Mouse (Mus musculus): ENCODE data around the gene Mylk. TPM values are rescaled to one million over a fixed set of nuclear protein-coding genes. Genes with fewer than 3 reads are reported as not detected.
A peak's percentile ranks its signal among the peaks of the same experiment; 100 is the strongest.

Mylk gene
- polyA plus RNA-seq, 1 experiment from 2014 or later = 4.1 TPM

- 0 out of 2 replicates have a peak, but pooled peaks cover 3% of the 10 kb centered on the region for H3K36me3 ChIP-seq (replicated peaks)
- WGBS = 93% methylated on average over 5 of the region's 5 CpGs
- H3K9ac ChIP-seq = no peak overlapping the region
- no peak for ATAC-seq (replicated peaks)
- H3K4me1 ChIP-seq = peaks cover 6% of the 10 kb centered on the region; the same call in 1 of the 2 replicates
- no peaks in the 10 kb centered on the region for H3K27me3 ChIP-seq (replicated peaks)
- H3K27ac ChIP-seq = no peak overlapping the region
- H3K4me2 ChIP-seq = no peak overlapping the region
- H3K9me3 ChIP-seq = no peaks in the 10 kb centered on the region
- H3K4me3 ChIP-seq = no peak overlapping the region
Observed at GRCm38 (mm10) chr16:35034971-35035370, 290.0 kb downstream of the Mylk start.

- H3K4me1 ChIP-seq = peaks cover 6% of the 10 kb centered on the region; the same call in 1 of the 2 replicates
- no peak overlapping the region for H3K4me3 ChIP-seq
- no peak overlapping the region for H3K27ac ChIP-seq
- H3K9me3 ChIP-seq = no peaks in the 10 kb centered on the region
- 93% methylated on average over 5 of the region's 5 CpGs for WGBS
- H3K27me3 ChIP-seq (replicated peaks) = no peaks in the 10 kb centered on the region
- 0 out of 2 replicates have a peak, but pooled peaks cover 3% of the 10 kb centered on the region for H3K36me3 ChIP-seq (replicated peaks)
- H3K4me2 ChIP-seq = no peak overlapping the region
- ATAC-seq (replicated peaks) = no peak
- H3K9ac ChIP-seq = no peak overlapping the region
Observed at GRCm38 (mm10) chr16:35036754-35037153, 291.7 kb downstream of the Mylk start.

- 14% methylated on average over 4 of the region's 4 CpGs for WGBS
- Histone ChIP-seq H3K4me2 (no peak overlapping the region), H3K9ac (no peak overlapping the region), H3K4me3 (no peak overlapping the region), H3K4me1 (peaks cover 6% of the 10 kb centered on the region; the same call in 1 of the 2 replicates), H3K27ac (no peak overlapping the region), H3K27me3 (replicated peaks) (no peaks in the 10 kb centered on the region), H3K9me3 (no peaks in the 10 kb centered on the region), H3K36me3 (replicated peaks) (peaks cover 3% of the 10 kb centered on the region; the same call in 1 of the 2 replicates)
- no peak for ATAC-seq (replicated peaks)
Observed at GRCm38 (mm10) chr16:35038343-35039057, 293.5 kb downstream of the Mylk start.

GRCm38 (mm10) chr16:35040154-35040553 lies 295.1 kb downstream of the Mylk start:
- no peak overlapping the region for H3K4me2 ChIP-seq
- no peaks in the 10 kb centered on the region for H3K27me3 ChIP-seq (replicated peaks)
- H3K9ac ChIP-seq = no peak overlapping the region
- H3K4me3 ChIP-seq = no peak overlapping the region
- no peak for ATAC-seq (replicated peaks)
- H3K4me1 ChIP-seq = peaks cover 6% of the 10 kb centered on the region; the same call in 1 of the 2 replicates
- H3K36me3 ChIP-seq (replicated peaks) = peaks cover 3% of the 10 kb centered on the region; the same call in 1 of the 2 replicates
- H3K27ac ChIP-seq = no peak overlapping the region
- H3K9me3 ChIP-seq = no peaks in the 10 kb centered on the region
- WGBS = 80% methylated on average over 1 of the region's 1 CpGs

GRCm38 (mm10) chr16:35041001-35041400 lies 296.0 kb downstream of the Mylk start:
- ATAC-seq (replicated peaks) = no peak
- Histone ChIP-seq H3K27ac (no peak overlapping the region), H3K4me2 (no peak overlapping the region), H3K27me3 (replicated peaks) (no peaks in the 10 kb centered on the region), H3K36me3 (replicated peaks) (peaks cover 3% of the 10 kb centered on the region; the same call in 1 of the 2 replicates), H3K9ac (no peak overlapping the region), H3K4me1 (peaks cover 6% of the 10 kb centered on the region; the same call in 1 of the 2 replicates), H3K9me3 (no peaks in the 10 kb centered on the region), H3K4me3 (no peak overlapping the region)
- WGBS = 87% methylated on average over 7 of the region's 7 CpGs

- 87% methylated on average over 6 of the region's 6 CpGs for WGBS
- peaks cover 4% of the 10 kb centered on the region for H3K4me1 ChIP-seq
- H3K4me3 ChIP-seq = no peak overlapping the region
- no peak overlapping the region for H3K9ac ChIP-seq
- no peak overlapping the region for H3K4me2 ChIP-seq
- peaks cover 5% of the 10 kb centered on the region; the same call in 1 of the 2 replicates for H3K36me3 ChIP-seq (replicated peaks)
- no peak overlapping the region for H3K27ac ChIP-seq
- ATAC-seq (replicated peaks) = no peak
- H3K27me3 ChIP-seq (replicated peaks) = no peaks in the 10 kb centered on the region
- H3K9me3 ChIP-seq = no peaks in the 10 kb centered on the region
Observed at GRCm38 (mm10) chr16:35046081-35046775, 301.2 kb downstream of the Mylk start.

GRCm38 (mm10) chr16:35047272-35047969 lies 302.4 kb downstream of the Mylk start:
- no peak for ATAC-seq (replicated peaks)
- no peak overlapping the region for H3K27ac ChIP-seq
- no peak overlapping the region for H3K4me2 ChIP-seq
- 94% methylated on average over 6 of the region's 6 CpGs for WGBS
- H3K4me1 ChIP-seq = peaks cover 5% of the 10 kb centered on the region
- peaks cover 5% of the 10 kb centered on the region; the same call in 1 of the 2 replicates for H3K36me3 ChIP-seq (replicated peaks)
- no peak overlapping the region for H3K9ac ChIP-seq
- no peaks in the 10 kb centered on the region for H3K27me3 ChIP-seq (replicated peaks)
- no peaks in the 10 kb centered on the region for H3K9me3 ChIP-seq
- H3K4me3 ChIP-seq = no peak overlapping the region

- H3K4me1 ChIP-seq = peaks cover 5% of the 10 kb centered on the region
- H3K27me3 ChIP-seq (replicated peaks) = no peaks in the 10 kb centered on the region
- no peak overlapping the region for H3K4me3 ChIP-seq
- no peak overlapping the region for H3K9ac ChIP-seq
- WGBS = 38% methylated on average over 5 of the region's 5 CpGs
- H3K27ac ChIP-seq = no peak overlapping the region
- no peaks in the 10 kb centered on the region for H3K9me3 ChIP-seq
- H3K4me2 ChIP-seq = no peak overlapping the region
- 0 out of 2 replicates have a peak, but pooled peaks have one; percentile 52 for ATAC-seq (replicated peaks)
- 0 out of 2 replicates have a peak, but pooled peaks cover 5% of the 10 kb centered on the region for H3K36me3 ChIP-seq (replicated peaks)
Observed at GRCm38 (mm10) chr16:35051066-35051465, 306.1 kb downstream of the Mylk start.

Other genes with a start within 250 kb of the Mylk start
- gene Kalrn, start 171.7 kb upstream of the Mylk start, polyA plus RNA-seq (2015; fragmentation: Nextera tagmentation; extraction: Ambion mirVana) = 34.5 and 39.2 TPM in 2 replicates
- gene Ropn1, start 95.3 kb upstream of the Mylk start, polyA plus RNA-seq (2015; fragmentation: Nextera tagmentation; extraction: Ambion mirVana) = not detected in 2 replicates
- gene Ccdc14, start 54.6 kb upstream of the Mylk start, polyA plus RNA-seq (2015; fragmentation: Nextera tagmentation; extraction: Ambion mirVana) = 3.5 and 4.0 TPM in 2 replicates

All from midbrain, embryonic 15.5 days (tissue).